Mouse (Mus musculus) forebrain, embryonic 11.5 days (tissue): ENCODE results near the gene Abcg5. TPM values are rescaled to one million over a fixed set of nuclear protein-coding genes. Genes with fewer than 3 reads are reported as not detected.

ENCODE experiments used
- ATAC-seq: fragments of 200-750 bp; cut with Nextera tagmentation; replicated peaks from 2 replicates; pipeline ENCODE4 v1.8.0; 2017; ENCODE audit warnings: moderate TSS enrichment; ENCODE audit not compliant: low FRiP score
- DNase-seq: peaks from one replicate; pipeline ENCODE4 v3.0.0-alpha.2; 2017; ENCODE audit warnings: low spot score
- H3K27ac ChIP-seq: fragments of 300-500 bp; sonication (generic); 2 replicates; pipeline ENCODE4 v1.5.1; 2014; ENCODE audit warnings: low read depth, low read length
- H3K27me3 ChIP-seq: fragments of 300-500 bp; sonication (generic); 2 replicates; pipeline ENCODE4 v1.6.1; 2014; ENCODE audit warnings: mild to moderate bottlenecking, low read length, mixed read lengths; ENCODE audit not compliant: control insufficient read depth, insufficient read depth
- H3K36me3 ChIP-seq: fragments of 300-500 bp; sonication (generic); 2 replicates; pipeline ENCODE4 v1.6.1; 2014; ENCODE audit warnings: mild to moderate bottlenecking, low read length, moderate library complexity, mixed read lengths; ENCODE audit not compliant: control insufficient read depth, insufficient read depth
- H3K4me1 ChIP-seq: fragments of 300-500 bp; sonication (generic); replicated peaks from 2 replicates; pipeline ENCODE4 v1.6.1; 2014; ENCODE audit warnings: low read length, mixed read lengths; ENCODE audit not compliant: control insufficient read depth, insufficient read depth
- H3K4me2 ChIP-seq: fragments of 300-500 bp; sonication (generic); 2 replicates; pipeline ENCODE4 v1.6.1; 2014; ENCODE audit warnings: low read depth, mild to moderate bottlenecking, low read length, moderate library complexity, mixed read lengths; ENCODE audit not compliant: severe bottlenecking
- H3K4me3 ChIP-seq: fragments of 300-500 bp; sonication (generic); 2 replicates; pipeline ENCODE4 v1.5.1; 2014; ENCODE audit warnings: low read depth, low read length
- H3K9ac ChIP-seq: fragments of 300-500 bp; sonication (generic); 2 replicates; pipeline ENCODE4 v1.6.1; 2014; ENCODE audit warnings: low read length
- H3K9me3 ChIP-seq: fragments of 300-500 bp; sonication (generic); 2 replicates; pipeline ENCODE4 v1.6.1; 2016; ENCODE audit warnings: low read length, mixed read lengths; ENCODE audit not compliant: control insufficient read depth
- WGBS: fragments of 180-500 bp; shearing (Covaris S2); extraction: QIAGEN DNeasy Blood & Tissue Kit; methylation state at CpG from one replicate; pipeline ENCODE4 v1.1.7; 2014; 5-methylcytosine and 5-hydroxymethylcytosine counted together
- polyA plus RNA-seq: library from polyadenylated mRNA; unstranded; fragments of >200 nt; fragmentation: Nextera tagmentation; extraction: Ambion mirVana; gene quantifications from 2 replicates; pipeline ENCODE4 v1.2.1, GENCODE M21; 2014

Abcg5 gene
- polyA plus RNA-seq, 1 experiment from 2014 or later, result 5.1 TPM

- Histone ChIP-seq H3K27me3 (no peaks in the 10 kb centered on the region), H3K36me3 (no peaks in the 10 kb centered on the region), H3K9ac (no peak overlapping the region), H3K4me2 (no peak overlapping the region), H3K27ac (no peak overlapping the region), H3K9me3 (no peaks in the 10 kb centered on the region), H3K4me3 (no peak overlapping the region), H3K4me1 (no peaks in the 10 kb centered on the region)
- WGBS, result 87% methylated on average over 6 of the region's 6 CpGs
- ATAC-seq (no peak), DNase-seq (no peak)
Measured at GRCm38 (mm10) chr17:84620610-84621009, 62.2 kb downstream of the Abcg5 start.

GRCm38 (mm10) chr17:84620076-84620475, 62.7 kb downstream of the Abcg5 start:
- 89% methylated on average over 3 of the region's 3 CpGs for WGBS
- no peak for ATAC-seq
- no peaks in the 10 kb centered on the region for H3K27me3 ChIP-seq
- no peak overlapping the region for H3K27ac ChIP-seq
- H3K9ac ChIP-seq, result no peak overlapping the region
- no peaks in the 10 kb centered on the region for H3K9me3 ChIP-seq
- no peaks in the 10 kb centered on the region for H3K4me1 ChIP-seq
- no peak overlapping the region for H3K4me3 ChIP-seq
- H3K36me3 ChIP-seq, result no peaks in the 10 kb centered on the region
- no peak for DNase-seq
- H3K4me2 ChIP-seq, result no peak overlapping the region

- ATAC-seq, result no peak
- no peaks in the 10 kb centered on the region for H3K9me3 ChIP-seq
- no peaks in the 10 kb centered on the region for H3K36me3 ChIP-seq
- no peaks in the 10 kb centered on the region for H3K4me1 ChIP-seq
- no peak overlapping the region for H3K9ac ChIP-seq
- no peak overlapping the region for H3K27ac ChIP-seq
- no peak for DNase-seq
- no peak overlapping the region for H3K4me2 ChIP-seq
- no peaks in the 10 kb centered on the region for H3K27me3 ChIP-seq
- 88% methylated on average over 7 of the region's 7 CpGs for WGBS
- no peak overlapping the region for H3K4me3 ChIP-seq
Measured at GRCm38 (mm10) chr17:84619112-84619511, 63.7 kb downstream of the Abcg5 start.

GRCm38 (mm10) chr17:84617953-84618352, 64.9 kb downstream of the Abcg5 start:
- Histone ChIP-seq H3K4me1 (no peaks in the 10 kb centered on the region), H3K4me3 (no peak overlapping the region), H3K36me3 (no peaks in the 10 kb centered on the region), H3K27ac (no peak overlapping the region), H3K4me2 (no peak overlapping the region), H3K9me3 (peaks cover 4% of the 10 kb centered on the region; the same call in 1 of the 2 replicates), H3K27me3 (no peaks in the 10 kb centered on the region), H3K9ac (no peak overlapping the region)
- ATAC-seq (no peak), DNase-seq (no peak)
- 96% methylated on average over 6 of the region's 6 CpGs for WGBS

GRCm38 (mm10) chr17:84616526-84617074, 66.2 kb downstream of the Abcg5 start:
- Histone ChIP-seq H3K9ac (no peak overlapping the region), H3K27me3 (no peaks in the 10 kb centered on the region), H3K4me2 (no peak overlapping the region), H3K4me1 (no peaks in the 10 kb centered on the region), H3K36me3 (no peaks in the 10 kb centered on the region), H3K4me3 (no peak overlapping the region), H3K9me3 (peaks cover 4% of the 10 kb centered on the region; the same call in 1 of the 2 replicates), H3K27ac (no peak overlapping the region)
- DNase-seq, result no peak
- WGBS, result 88% methylated on average over 6 of the region's 6 CpGs
- ATAC-seq, result no peak

GRCm38 (mm10) chr17:84615811-84616210, 67.0 kb downstream of the Abcg5 start:
- no peaks in the 10 kb centered on the region for H3K27me3 ChIP-seq
- no peaks in the 10 kb centered on the region for H3K4me1 ChIP-seq
- H3K4me3 ChIP-seq, result no peak overlapping the region
- ATAC-seq (no peak), DNase-seq (no peak)
- no peak overlapping the region for H3K4me2 ChIP-seq
- no peak overlapping the region for H3K27ac ChIP-seq
- H3K9ac ChIP-seq, result no peak overlapping the region
- H3K36me3 ChIP-seq, result no peaks in the 10 kb centered on the region
- H3K9me3 ChIP-seq, result peaks cover 4% of the 10 kb centered on the region; the same call in 1 of the 2 replicates
- WGBS, result 88% methylated on average over 11 of the region's 11 CpGs

GRCm38 (mm10) chr17:84611971-84612370, 70.8 kb downstream of the Abcg5 start:
- Histone ChIP-seq H3K9me3 (peaks cover 4% of the 10 kb centered on the region; the same call in 1 of the 2 replicates), H3K27ac (no peak overlapping the region), H3K4me1 (no peaks in the 10 kb centered on the region), H3K4me2 (no peak overlapping the region), H3K4me3 (no peak overlapping the region), H3K36me3 (no peaks in the 10 kb centered on the region), H3K9ac (no peak overlapping the region), H3K27me3 (no peaks in the 10 kb centered on the region)
- DNase-seq, result no peak
- ATAC-seq, result no peak
- WGBS, result 84% methylated on average over 7 of the region's 7 CpGs

GRCm38 (mm10) chr17:84611500-84611899, 71.3 kb downstream of the Abcg5 start:
- Histone ChIP-seq H3K4me1 (no peaks in the 10 kb centered on the region), H3K4me2 (no peak overlapping the region), H3K36me3 (no peaks in the 10 kb centered on the region), H3K4me3 (no peak overlapping the region), H3K9me3 (peaks cover 4% of the 10 kb centered on the region; the same call in 1 of the 2 replicates), H3K27ac (no peak overlapping the region), H3K9ac (no peak overlapping the region), H3K27me3 (no peaks in the 10 kb centered on the region)
- ATAC-seq, result no peak
- DNase-seq, result no peak
- WGBS, result 90% methylated on average over 9 of the region's 9 CpGs

GRCm38 (mm10) chr17:84608606-84609005, 74.2 kb downstream of the Abcg5 start:
- Histone ChIP-seq H3K27ac (no peak overlapping the region), H3K36me3 (no peaks in the 10 kb centered on the region), H3K4me2 (no peak overlapping the region), H3K27me3 (no peaks in the 10 kb centered on the region), H3K4me3 (no peak overlapping the region), H3K9me3 (peaks cover 2% of the 10 kb centered on the region; the same call in 1 of the 2 replicates), H3K9ac (no peak overlapping the region), H3K4me1 (no peaks in the 10 kb centered on the region)
- DNase-seq (no peak), ATAC-seq (no peak)
- 83% methylated on average over 4 of the region's 4 CpGs for WGBS
